In genomic region chr10:85125184-85125583, GRCm38 (mm10) we compare ENCODE assay signal across 21 mouse cellular contexts. TPM values are rescaled to one million over a fixed set of nuclear protein-coding genes. Genes with fewer than 3 reads are reported as not detected.
"Had no signal": no experiment of that assay in that cellular context is flagged by ENCODE, and none has a peak within 500 bp of the region (broad histone marks: within the 10 kb centered on the region; RNA-seq: fewer than 3 reads in every experiment).

No protein-coding gene starts in this region.

- DNase-seq: kidney, adult 11 months; kidney, adult 8-10 months; kidney, postnatal 10 days; kidney, postnatal 36 days; liver, embryonic 13.5 days; lung, embryonic 14.5 days; midbrain, embryonic 14.5 days; right cerebral cortex, adult 18-20 months; right cerebral cortex, postnatal 14 days; right cerebral cortex, postnatal 4 days; spleen, adult 18-20 months; thymus, adult 18-20 months; thymus, postnatal 4 days had no signal

- H3K27me3 ChIP-seq: kidney, embryonic 15.5 days; liver, embryonic 13.5 days; megakaryocyte, embryonic 14.5 days; neural tube, embryonic 12.5 days; neural tube, embryonic 15.5 days; stomach, embryonic 15.5 days had no signal

- H3K9me3 ChIP-seq: kidney, embryonic 15.5 days; liver, embryonic 13.5 days; megakaryocyte, embryonic 14.5 days; midbrain, embryonic 10.5 days; neural tube, embryonic 12.5 days; neural tube, embryonic 15.5 days; stomach, embryonic 15.5 days had no signal

- H3K4me2 ChIP-seq: kidney, embryonic 15.5 days; liver, embryonic 13.5 days; lung, embryonic 14.5 days; neural tube, embryonic 12.5 days; neural tube, embryonic 15.5 days; stomach, embryonic 15.5 days had no signal

- H3K27ac ChIP-seq: kidney, embryonic 15.5 days; liver, embryonic 13.5 days; midbrain, embryonic 10.5 days; neural tube, embryonic 12.5 days; neural tube, embryonic 15.5 days; stomach, embryonic 15.5 days had no signal

- ATAC-seq: lung, postnatal 0 days had no signal

- H3K9ac ChIP-seq: kidney, embryonic 15.5 days; liver, embryonic 13.5 days; lung, embryonic 14.5 days; neural tube, embryonic 12.5 days; neural tube, embryonic 15.5 days; stomach, embryonic 15.5 days had no signal

- H3K4me3 ChIP-seq: kidney, embryonic 15.5 days; liver, embryonic 13.5 days; megakaryocyte, embryonic 14.5 days; midbrain, embryonic 10.5 days; neural tube, embryonic 12.5 days; neural tube, embryonic 15.5 days; stomach, embryonic 15.5 days had no signal

RNA-seq across cellular contexts. Expression of gene Fhl4, which starts 22.9 kb away (rescaled TPM):
- polyA plus RNA-seq: liver, adult 2 months had no signal
